11 mouse cellular contexts compared by ENCODE assay signal in the genomic region with DNA sequence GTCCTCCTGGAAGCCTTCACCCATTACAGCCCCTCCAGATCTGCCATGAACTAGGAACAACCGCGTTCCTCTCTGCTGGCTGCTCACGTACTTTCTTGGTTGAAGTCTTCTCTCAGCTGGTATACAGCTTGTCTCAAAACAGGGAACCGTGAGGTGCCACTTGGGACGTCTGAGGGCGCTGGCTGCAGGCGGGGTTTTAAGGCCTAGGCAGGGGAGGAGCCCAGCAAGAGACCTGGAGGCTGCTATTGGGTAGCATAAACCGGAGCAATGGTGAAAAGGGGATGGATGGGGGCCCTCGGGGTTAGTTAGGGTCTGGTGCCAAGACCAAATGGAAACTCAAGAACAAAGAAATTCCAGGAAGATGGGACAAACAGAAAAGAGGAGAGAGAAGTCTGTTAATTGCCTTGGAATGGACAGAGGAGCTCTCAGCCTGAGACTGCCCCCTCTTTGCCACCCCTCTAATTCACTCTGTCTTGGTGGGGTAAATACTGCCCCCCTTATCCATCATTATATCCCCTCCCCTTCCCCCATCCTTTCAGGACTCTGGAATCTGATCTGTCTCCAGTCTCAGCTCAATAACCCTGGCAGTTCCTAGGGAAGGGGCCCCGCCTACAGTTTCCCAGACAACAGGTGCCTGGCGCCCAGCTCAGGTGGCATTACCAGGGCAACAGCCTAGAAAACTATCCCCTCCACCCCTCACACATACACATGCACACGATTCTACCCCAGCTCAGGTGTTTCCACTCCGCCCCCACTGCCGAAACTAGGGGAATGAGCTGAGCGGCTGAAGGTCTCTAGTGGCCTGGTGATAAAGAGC. TPM values are rescaled to one million over a fixed set of nuclear protein-coding genes. Genes with fewer than 3 reads are reported as not detected.
A peak's percentile ranks its signal among the peaks of the same experiment; 100 is the strongest.
DNase-seq lines count a peak whose midpoint lies in the region; ATAC-seq lines count a peak whose summit lies in the region.
"Had no signal": no experiment of that assay in that cellular context is flagged by ENCODE, and none has a peak within 500 bp of the region (broad histone marks: within the 10 kb centered on the region; RNA-seq: fewer than 3 reads in every experiment).

A gene (minus strand): TSS at position 171 of the 817 bp plus-strand sequence.

- no peak within 1 kb of the TSS; the same call in 1 of the 2 replicates for H3K4me2 ChIP-seq in embryonic facial prominence, embryonic 11.5 days (ENCODE audit: low read depth, low read length)
- H3K4me2 ChIP-seq in intestine, embryonic 15.5 days (replicated peaks) = no peak within 1 kb of the TSS
- H3K4me2 ChIP-seq in midbrain, embryonic 13.5 days (replicated peaks) = peak within 1 kb of the TSS; percentile 19; the same call in 1 of the 2 replicates

- no peak for ATAC-seq in megakaryocyte, adult 5-6 weeks (ENCODE audit: poor library complexity, severe bottlenecking)
- peak; percentile 79 for ATAC-seq in embryonic facial prominence, embryonic 11.5 days (replicated peaks; ENCODE audit: insufficient number of reproducible peaks, low FRiP score, low TSS enrichment, low read depth)
- ATAC-seq in intestine, embryonic 15.5 days = peak; percentile 25; the same call in 1 of the 2 replicates
- ATAC-seq in midbrain, embryonic 13.5 days = peak; percentile 57

- H3K36me3 ChIP-seq in megakaryocyte, embryonic 14.5 days (replicated peaks; ENCODE audit: low read length) = no peaks in the 10 kb centered on the region
- no peaks in the 10 kb centered on the region for H3K36me3 ChIP-seq in embryonic facial prominence, embryonic 11.5 days (replicated peaks; ENCODE audit: control insufficient read depth, insufficient read depth, low read depth, low read length)
- no peaks in the 10 kb centered on the region for H3K36me3 ChIP-seq in intestine, embryonic 15.5 days
- H3K36me3 ChIP-seq in midbrain, embryonic 13.5 days = no peaks in the 10 kb centered on the region

- 0 out of 2 replicates have a peak, but pooled peaks cover 3% of the 10 kb centered on the region for H3K9me3 ChIP-seq in megakaryocyte, embryonic 14.5 days
- no peaks in the 10 kb centered on the region for H3K9me3 ChIP-seq in embryonic facial prominence, embryonic 11.5 days (replicated peaks; ENCODE audit: control insufficient read depth, low read length)
- no peaks in the 10 kb centered on the region for H3K9me3 ChIP-seq in intestine, embryonic 15.5 days
- H3K9me3 ChIP-seq in midbrain, embryonic 13.5 days = no peaks in the 10 kb centered on the region

- peak; percentile 41 for DNase-seq in embryonic facial prominence, embryonic 11.5 days (ENCODE audit: low spot score)
- DNase-seq in spleen, adult 18-20 months = no peak
- DNase-seq in gastrocnemius, adult 8-10 months (ENCODE audit: low spot score in 2 of 2) = no peak
- no peak for DNase-seq in left cerebral cortex, adult 11 months (ENCODE audit: low spot score)
- DNase-seq: right cerebral cortex, adult 18-20 months; thymus, postnatal 25 days had no signal

- H3K27me3 ChIP-seq in megakaryocyte, embryonic 14.5 days (replicated peaks) = peaks cover 59% of the 10 kb centered on the region
- peaks cover 46% of the 10 kb centered on the region for H3K27me3 ChIP-seq in embryonic facial prominence, embryonic 11.5 days (ENCODE audit: control insufficient read depth, insufficient read depth, low read length)
- H3K27me3 ChIP-seq in intestine, embryonic 15.5 days (replicated peaks) = peaks cover 33% of the 10 kb centered on the region
- peaks cover 55% of the 10 kb centered on the region for H3K27me3 ChIP-seq in midbrain, embryonic 13.5 days

- H3K4me1 ChIP-seq in megakaryocyte, embryonic 14.5 days = peaks cover 27% of the 10 kb centered on the region
- H3K4me1 ChIP-seq in embryonic facial prominence, embryonic 11.5 days (ENCODE audit: control insufficient read depth, insufficient read depth, low read length) = no peaks in the 10 kb centered on the region; the same call in 1 of the 2 replicates
- peaks cover 27% of the 10 kb centered on the region for H3K4me1 ChIP-seq in intestine, embryonic 15.5 days (replicated peaks)
- peaks cover 16% of the 10 kb centered on the region for H3K4me1 ChIP-seq in midbrain, embryonic 13.5 days (replicated peaks)

- 12% methylated on average over 15 of the region's 15 CpGs for WGBS in embryonic facial prominence, embryonic 11.5 days
- 30% methylated on average over 15 of the region's 15 CpGs for WGBS in intestine, embryonic 15.5 days
- 13% methylated on average over 15 of the region's 15 CpGs for WGBS in midbrain, embryonic 13.5 days

- H3K9ac ChIP-seq in embryonic facial prominence, embryonic 11.5 days (replicated peaks; ENCODE audit: low read length) = no peak within 1 kb of the TSS; the same call in 1 of the 2 replicates
- no peak within 1 kb of the TSS for H3K9ac ChIP-seq in intestine, embryonic 15.5 days
- no peak within 1 kb of the TSS for H3K9ac ChIP-seq in midbrain, embryonic 13.5 days (replicated peaks)

- H3K27ac ChIP-seq in embryonic facial prominence, embryonic 11.5 days (replicated peaks; ENCODE audit: low read depth, low read length) = no peak within 1 kb of the TSS; the same call in 1 of the 2 replicates
- no peak within 1 kb of the TSS for H3K27ac ChIP-seq in intestine, embryonic 15.5 days
- no peak within 1 kb of the TSS for H3K27ac ChIP-seq in midbrain, embryonic 13.5 days

- peak within 1 kb of the TSS; percentile 30 for H3K4me3 ChIP-seq in megakaryocyte, embryonic 14.5 days (replicated peaks)
- H3K4me3 ChIP-seq in embryonic facial prominence, embryonic 11.5 days (ENCODE audit: low read depth, low read length) = peak within 1 kb of the TSS; percentile 18
- H3K4me3 ChIP-seq in intestine, embryonic 15.5 days (replicated peaks) = no peak within 1 kb of the TSS
- no peak within 1 kb of the TSS for H3K4me3 ChIP-seq in midbrain, embryonic 13.5 days (replicated peaks)
- H3K4me3 ChIP-seq: erythroblast, embryonic 14.5 days had no signal

RNA-seq across cellular contexts. Expression of the gene that starts here (rescaled TPM):
- not detected in 2 replicates for polyA plus RNA-seq in megakaryocyte, embryonic 14.5 days (2012; ENCODE audit: insufficient read depth, low replicate concordance)
- not detected in 2 replicates for total RNA-seq in megakaryocyte, adult 5-6 weeks (2015)
- total RNA-seq in megakaryocyte, adult 5-6 weeks (2017) = not detected in 2 replicates
- 8.7 and 15.5 TPM in 2 replicates for polyA plus RNA-seq in embryonic facial prominence, embryonic 11.5 days (2014; fragmentation: Nextera tagmentation; extraction: Ambion mirVana)
- 1.3 and 2.0 TPM in 2 replicates for polyA plus RNA-seq in intestine, embryonic 15.5 days (2015; fragmentation: Nextera tagmentation; extraction: Ambion mirVana)
- 0.32 and 1.1 TPM in 2 replicates for polyA plus RNA-seq in midbrain, embryonic 13.5 days (2015; fragmentation: Nextera tagmentation; extraction: Ambion mirVana)
- total RNA-seq in gastrocnemius, adult 8-10 months (2022) = under 1 TPM in 1 of 4 experiments, not detected in 3; 0.36 TPM
- polyA plus RNA-seq: erythroblast, embryonic 14.5 days had no signal

Comparison
In these comparisons a context has a peak if more than half of its experiments do, and no peak if none do; other contexts are left out.
1. H3K4me3 ChIP-seq: peak in megakaryocyte, embryonic 14.5 days (single experiment) and embryonic facial prominence, embryonic 11.5 days (single experiment); none in intestine, embryonic 15.5 days (single experiment) and midbrain, embryonic 13.5 days (single experiment).